Mouse (Mus musculus) ES-E14 (cell line): ENCODE data around the gene Arhgap19. TPM values are rescaled to one million over a fixed set of nuclear protein-coding genes. Genes with fewer than 3 reads are reported as not detected.
A peak's percentile ranks its signal among the peaks of the same experiment; 100 is the strongest.
"Not testable (repeated sequence)": the region's sequence is repeated elsewhere in the genome, so short reads cannot be mapped to it uniquely, and the experiment has no call there.

Experiments
- DNase-seq: peaks from one replicate; pipeline ENCODE4 v3.0.0-alpha.2; 2013; ENCODE audit warnings: low read depth, low spot score
- H3K27ac ChIP-seq: 2 replicates; pipeline ENCODE4 v1.5.1; 2012; ENCODE audit warnings: low read depth, mild to moderate bottlenecking, low read length, moderate library complexity, mixed read lengths; ENCODE audit not compliant: poor library complexity, insufficient read depth, severe bottlenecking
- H3K36me3 ChIP-seq: 2 replicates; pipeline ENCODE4 v1.6.1; 2012; ENCODE audit warnings: mild to moderate bottlenecking, low read length, moderate library complexity, mixed read lengths; ENCODE audit not compliant: control insufficient read depth, poor library complexity, insufficient read depth, severe bottlenecking
- H3K4me1 ChIP-seq, 2 experiments: fragments of 150-350 bp in 1 of 2; sonication (generic) in 1 of 2; 2 replicates each; pipeline ENCODE4 v1.6.1; 2012; ENCODE audit warnings: low read length in 2 of 2, mild to moderate bottlenecking in 1 of 2, mixed read lengths in 1 of 2; ENCODE audit not compliant: control insufficient read depth in 2 of 2, insufficient read depth in 2 of 2, poor library complexity in 1 of 2
- H3K4me3 ChIP-seq, 2 experiments: fragments of 150-350 bp in 1 of 2; sonication (generic) in 1 of 2; 2 replicates each; pipeline ENCODE4 v1.5.1; 2012; ENCODE audit warnings: low read length in 2 of 2, low read depth in 1 of 2, mild to moderate bottlenecking in 1 of 2, mixed read lengths in 1 of 2; ENCODE audit not compliant: insufficient read depth in 1 of 2, poor library complexity in 1 of 2, severe bottlenecking in 1 of 2
- H3K9ac ChIP-seq: 2 replicates; pipeline ENCODE4 v1.6.1; 2012; ENCODE audit warnings: low read depth, mild to moderate bottlenecking, low read length, mixed read lengths; ENCODE audit not compliant: poor library complexity, insufficient read depth, severe bottlenecking
- H3K9me3 ChIP-seq: fragments of 150-350 bp; sonication (generic); 2 replicates; pipeline ENCODE4 v1.6.1; 2012; ENCODE audit warnings: low read depth, mild to moderate bottlenecking, low read length; ENCODE audit not compliant: control insufficient read depth, insufficient read depth
- CHD2 ChIP-seq: IDR thresholded peaks from 2 replicates; pipeline ENCODE4 v1.6.1; 2014; ENCODE audit warnings: mild to moderate bottlenecking, low read depth, low read length, inconsistent platforms
- HCFC1 ChIP-seq: IDR thresholded peaks from 2 replicates; pipeline ENCODE4 v1.6.1; 2012; ENCODE audit warnings: low read length, inconsistent platforms, borderline replicate concordance; ENCODE audit not compliant: insufficient read depth
- MAFK ChIP-seq: IDR thresholded peaks from 2 replicates; pipeline ENCODE4 v1.6.1; 2014; ENCODE audit warnings: mild to moderate bottlenecking, low read depth, low read length, inconsistent platforms; ENCODE audit not compliant: insufficient read depth
- ZC3H11A ChIP-seq: IDR thresholded peaks from 2 replicates; pipeline ENCODE4 v1.6.1; 2012; ENCODE audit warnings: low read depth, mild to moderate bottlenecking, inconsistent platforms, low read length, borderline replicate concordance
- ZNF384 ChIP-seq: IDR thresholded peaks from 2 replicates; pipeline ENCODE4 v1.6.1; 2012; ENCODE audit warnings: low read depth, low read length, inconsistent platforms
- in situ Hi-C, 2 experiments: fragments of 600-800 bp; cut with MboI; formaldehyde crosslinking; loops; one replicate each; pipeline ENCODE4 v1.15.1; 2025; ENCODE audit warnings: low sequenced_read_pairs in 2 of 2, inconsistent platforms in 1 of 2; ENCODE audit not compliant: unreplicated experiment in 2 of 2
- total RNA-seq: library from RNA; depleted of rRNA; stranded (reverse); fragments of 300-350 nt; gene quantifications from 2 replicates; pipeline ENCODE4 v1.2.3, GENCODE M21; 2012; rRNA removed

Arhgap19 gene
- 31.7 and 32.5 TPM in 2 replicates for total RNA-seq

GRCm38 (mm10) chr19:41801742-41802369 is at the start of gene Arhgap19:
TSS of gene Arhgap19 (minus strand) at chr19:41802047.
- H3K4me1 ChIP-seq = peaks cover 4 to 10% of the 10 kb centered on the region in 2 experiments; a peak in 2 of 4 replicates
- 0 out of 2 replicates have a peak, but pooled peaks cover 1% of the 10 kb centered on the region for H3K36me3 ChIP-seq
- TF ChIP-seq ZNF384 = no peak
- TF ChIP-seq CHD2 = peak; percentile 59; the same call in 1 of the 2 replicates
- TF ChIP-seq HCFC1 = peak; percentile 94
- in situ Hi-C loops = no loop called here
- DNase-seq = peak; percentile 93
- peak within 1 kb of the TSS; percentile 90 for H3K9ac ChIP-seq
- H3K9me3 ChIP-seq = no peaks in the 10 kb centered on the region
- H3K4me3 ChIP-seq = peak within 1 kb of the TSS; percentile 84 to 96
- no peak within 1 kb of the TSS for H3K27ac ChIP-seq

- H3K4me3 ChIP-seq = no peak overlapping the region
- H3K36me3 ChIP-seq = no peaks in the 10 kb centered on the region
- no peak for TF ChIP-seq HCFC1
- no peak for TF ChIP-seq ZNF384
- H3K27ac ChIP-seq = no peak overlapping the region
- in situ Hi-C loops = no loop called here
- H3K4me1 ChIP-seq = peaks cover 0 to 17% of the 10 kb centered on the region in 2 experiments; a peak in 2 of 4 replicates
- H3K9me3 ChIP-seq = no peaks in the 10 kb centered on the region
- DNase-seq = no peak
- H3K9ac ChIP-seq = no peak overlapping the region
These were observed 49.1 kb upstream of the Arhgap19 start for GRCm38 (mm10) chr19:41850719-41851543.

GRCm38 (mm10) chr19:41850021-41850718 is 48.3 kb upstream of the Arhgap19 start:
- no peak for DNase-seq
- Histone ChIP-seq H3K36me3 (no peaks in the 10 kb centered on the region), H3K9ac (no peak overlapping the region), H3K9me3 (no peaks in the 10 kb centered on the region), H3K4me1 (peaks cover 0 to 17% of the 10 kb centered on the region in 2 experiments; a peak in 2 of 4 replicates), H3K27ac (no peak overlapping the region), H3K4me3 (no peak overlapping the region)
- TF ChIP-seq MAFK (no peak), ZNF384 (no peak), CHD2 (no peak), ZC3H11A (no peak), HCFC1 (no peak)
- in situ Hi-C loops = no loop called here

- peak within 1 kb of the TSS; percentile 82 for H3K9ac ChIP-seq
- no peaks in the 10 kb centered on the region for H3K9me3 ChIP-seq
- in situ Hi-C loops = no loop called here
- no peaks in the 10 kb centered on the region for H3K36me3 ChIP-seq
- H3K27ac ChIP-seq = peak within 1 kb of the TSS; percentile 37; the same call in 1 of the 2 replicates
- H3K4me1 ChIP-seq = peaks cover 0 to 17% of the 10 kb centered on the region in 2 experiments; a peak in 2 of 4 replicates
- peak within 1 kb of the TSS; percentile 74 to 83 for H3K4me3 ChIP-seq
- TF ChIP-seq HCFC1 (no peak), ZC3H11A (no peak), MAFK (no peak), ZNF384 (0 out of 2 replicates have a peak, but pooled peaks have one; percentile 26), CHD2 (0 out of 2 replicates have a peak, but pooled peaks have one; percentile 33)
- DNase-seq = peak; percentile 74
These were observed 46.4 kb upstream of the Arhgap19 start, which contains the start of gene Frat2 for GRCm38 (mm10) chr19:41847992-41848851. TSS of gene Frat2 (minus strand) at chr19:41848132.

GRCm38 (mm10) chr19:41847614-41847991 is 45.8 kb upstream of the Arhgap19 start:
- H3K36me3 ChIP-seq, in situ Hi-C loops, H3K9me3 ChIP-seq, H3K27ac ChIP-seq, DNase-seq: not testable (repeated sequence)
- H3K4me3 ChIP-seq = peak overlapping the region; percentile 74 to 83
- peak overlapping the region; percentile 60 for H3K9ac ChIP-seq
- peaks cover 0 to 17% of the 10 kb centered on the region in 2 experiments; a peak in 2 of 4 replicates for H3K4me1 ChIP-seq
